Mouse (Mus musculus) olfactory bulb, adult 2 months (tissue): ENCODE results near the gene Zfp365.

Source experiments
- CTCF ChIP-seq: fragments of 200-500 bp; IDR thresholded peaks from 2 replicates; pipeline ENCODE4 v1.5.1; 2012; ENCODE audit warnings: low read depth, mild to moderate bottlenecking, low read length, moderate library complexity; ENCODE audit not compliant: insufficient read depth
- POLR2A ChIP-seq: fragments of 200-500 bp; IDR thresholded peaks from 2 replicates; pipeline ENCODE4 v1.6.1; 2012; ENCODE audit warnings: mild to moderate bottlenecking, low read depth, low read length, moderate library complexity; ENCODE audit not compliant: insufficient read depth

GRCm38 (mm10) chr10:67928584-67928983, 16.1 kb upstream of the Zfp365 start:
- no peak for TF ChIP-seq POLR2A
- TF ChIP-seq CTCF = no peak
